Mouse (Mus musculus): ENCODE data around the gene H2al1e. TPM values are rescaled to one million over a fixed set of nuclear protein-coding genes. Genes with fewer than 3 reads are reported as not detected.

The H2al1e gene
- total RNA-seq, 2 experiments from 2014 or later: not detected

Other genes starting within 250 kb of the H2al1e start
- gene H2al1a, start 12.7 kb upstream of the H2al1e start, total RNA-seq (2021): not detected
- not detected for gene H2al1b, start 9.5 kb upstream of the H2al1e start, total RNA-seq (2021)
- gene H2al1c, start 6.3 kb upstream of the H2al1e start, total RNA-seq (2021): not detected
- not detected for gene H2al1d, start 3.1 kb upstream of the H2al1e start, total RNA-seq (2021)
- not detected for gene H2al1f, start 3.2 kb downstream of the H2al1e start, total RNA-seq (2021)
- not detected for gene H2al1g, start 6.3 kb downstream of the H2al1e start, total RNA-seq (2021)
- not detected for gene H2al1h, start 9.6 kb downstream of the H2al1e start, total RNA-seq (2021)
- gene H2al1i, start 12.7 kb downstream of the H2al1e start, total RNA-seq (2021): not detected
- gene H2al1j, start 15.9 kb downstream of the H2al1e start, total RNA-seq (2021): not detected